Mouse (Mus musculus) T-helper 17 cell (primary cell): Measurements from ENCODE around the gene Phc2.

ENCODE experiments used
- in situ Hi-C, 2 experiments: fragments of 300-600 bp; cut with MboI, MseI; formaldehyde crosslinking; loops; 1 replicate in 1 of 2; 2 replicates in 1 of 2; pipeline ENCODE4 v1.15.1; 2025; ENCODE audit warnings: high pct_unique_total_duplicates in 2 of 2

The Phc2 gene

GRCm38 (mm10) chr4:128654505-128655381 lies at the start of gene Phc2:
Gene Phc2, plus strand, starts transcription at chr4:128654702.
- in situ Hi-C loops = no loop called here

GRCm38 (mm10) chr4:128606586-128606985 lies 47.9 kb upstream of the Phc2 start:
- in situ Hi-C loops = no loop called here

DNA sequence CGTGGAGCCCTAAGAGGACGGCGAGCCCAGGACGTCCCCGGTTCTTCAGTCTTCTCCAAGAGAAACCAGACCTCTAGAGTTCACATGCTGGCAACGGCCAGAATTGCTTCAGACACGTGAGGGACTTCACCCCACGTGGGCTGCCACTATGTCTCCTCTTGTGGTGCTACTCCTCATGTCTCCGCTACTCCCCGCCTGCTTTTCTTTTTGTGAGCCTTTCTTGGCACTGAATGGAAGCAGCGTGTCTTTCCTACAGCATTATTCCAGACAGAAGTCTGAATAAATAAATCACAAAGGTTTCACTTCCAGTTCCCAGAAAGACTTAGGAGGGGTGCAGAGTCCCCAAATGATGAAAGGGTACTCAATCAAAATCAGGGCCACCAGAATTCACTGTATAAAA lies 46.8 kb upstream of the Phc2 start:
- in situ Hi-C loops = no loop called here

- in situ Hi-C loops = no loop called here
Measured at GRCm38 (mm10) chr4:128609276-128609924, 45.1 kb upstream of the Phc2 start.

- in situ Hi-C loops = loop anchor here (5.0 to 10.0 kb wide), 4 partner anchors 102 to 245 kb away; no protein-coding TSS in a partner anchor
Measured at GRCm38 (mm10) chr4:128609925-128610402, 44.5 kb upstream of the Phc2 start, which contains the start of gene Zscan20. Gene Zscan20, minus strand, starts transcription at chr4:128610098.

DNA sequence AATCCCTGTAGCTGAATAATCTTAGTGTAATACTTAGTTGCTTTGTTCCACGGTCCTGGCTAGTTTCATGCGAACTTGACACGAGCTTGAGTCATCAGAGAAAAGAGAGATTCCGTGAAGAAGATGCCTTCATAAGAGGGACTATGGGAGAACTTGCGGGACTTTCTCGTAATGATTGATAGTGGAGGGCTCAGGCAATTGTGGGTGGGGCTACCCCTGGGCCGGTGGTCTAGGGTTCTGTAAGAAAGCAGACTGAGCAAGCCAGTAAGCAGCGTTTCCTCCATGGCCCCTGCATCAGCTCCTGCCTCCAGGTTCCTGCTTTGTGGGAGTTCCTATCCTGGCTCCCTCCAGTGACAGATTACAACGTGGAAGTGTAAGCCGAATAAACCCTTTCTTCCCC lies 43.8 kb upstream of the Phc2 start:
- in situ Hi-C loops = loop anchor here (5.0 to 10.0 kb wide), 4 partner anchors 102 to 244 kb away; no protein-coding TSS in a partner anchor

DNA sequence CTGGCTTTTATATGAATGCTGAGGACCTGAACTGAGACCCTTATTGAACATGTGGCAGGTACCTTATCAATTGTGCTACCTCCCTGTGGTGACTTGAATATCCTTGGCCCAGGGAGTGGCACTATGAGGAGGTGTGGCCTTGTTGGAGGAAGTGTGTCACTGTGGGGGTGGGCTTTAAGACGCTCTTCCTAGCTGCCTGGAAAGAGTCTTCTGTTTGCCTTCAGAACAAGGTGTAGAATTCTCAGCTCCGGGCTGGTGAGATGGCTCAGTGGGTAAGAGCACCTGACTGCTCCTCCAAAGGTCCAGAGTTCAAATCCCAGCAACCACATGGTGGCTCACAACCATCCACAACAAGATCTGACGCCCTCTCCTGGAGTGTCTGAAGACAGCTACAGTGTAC lies 42.8 kb upstream of the Phc2 start:
- in situ Hi-C loops = loop anchor here (5.0 to 10.0 kb wide), 4 partner anchors 101 to 243 kb away; no protein-coding TSS in a partner anchor

- in situ Hi-C loops = loop anchor here (5.0 to 10.0 kb wide), 4 partner anchors 99 to 241 kb away; no protein-coding TSS in a partner anchor
Measured at GRCm38 (mm10) chr4:128613326-128613725, 41.2 kb upstream of the Phc2 start.

- in situ Hi-C loops = loop anchor here (10.0 kb wide), 2 partner anchors 159 to 239 kb away; no protein-coding TSS in a partner anchor
Measured at GRCm38 (mm10) chr4:128615761-128616160, 38.7 kb upstream of the Phc2 start.

GRCm38 (mm10) chr4:128617363-128618120 lies 37.0 kb upstream of the Phc2 start:
- in situ Hi-C loops = loop anchor here (10.0 kb wide), 2 partner anchors 157 to 237 kb away; no protein-coding TSS in a partner anchor

DNA sequence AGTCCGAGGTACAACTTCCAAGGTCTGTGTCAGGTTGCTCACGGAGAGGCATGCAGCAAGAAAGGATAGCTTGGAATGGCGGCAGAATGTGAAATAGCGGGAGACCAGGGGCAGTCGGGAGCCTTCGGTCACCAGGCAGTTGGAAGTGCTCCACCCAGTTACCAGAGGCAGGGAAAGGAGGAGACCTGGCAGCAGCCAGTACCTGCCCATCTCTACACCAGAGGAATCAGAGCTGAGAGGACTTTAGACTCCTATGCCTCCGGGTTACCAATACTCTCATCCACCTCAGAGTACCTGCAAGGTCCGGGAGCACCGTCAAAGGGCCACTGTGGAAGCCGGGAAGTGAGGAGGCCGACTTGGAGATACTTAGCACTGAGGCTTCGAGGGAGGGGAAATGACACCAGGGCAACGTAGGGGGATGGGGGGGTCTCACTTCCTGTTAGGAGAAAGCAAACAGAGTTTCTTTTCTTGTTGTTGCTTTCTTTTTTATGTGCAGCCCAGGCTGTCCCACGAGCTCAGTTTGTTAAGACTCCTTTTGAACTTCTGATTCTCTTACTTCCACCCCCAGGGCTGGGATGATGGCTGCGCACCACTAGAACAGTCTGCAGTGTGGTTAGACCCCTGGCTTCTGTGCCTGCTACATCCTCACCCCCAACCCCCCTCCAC lies 36.1 kb upstream of the Phc2 start, which contains the start of gene Tlr12:
Gene Tlr12 (minus strand): TSS at position 374 of the 666 bp plus-strand sequence.
- in situ Hi-C loops = loop anchor here (10.0 kb wide), 2 partner anchors 156 to 236 kb away; no protein-coding TSS in a partner anchor

GRCm38 (mm10) chr4:128618963-128619362 lies 35.5 kb upstream of the Phc2 start:
- in situ Hi-C loops = loop anchor here (10.0 kb wide), 2 partner anchors 156 to 236 kb away; no protein-coding TSS in a partner anchor

DNA sequence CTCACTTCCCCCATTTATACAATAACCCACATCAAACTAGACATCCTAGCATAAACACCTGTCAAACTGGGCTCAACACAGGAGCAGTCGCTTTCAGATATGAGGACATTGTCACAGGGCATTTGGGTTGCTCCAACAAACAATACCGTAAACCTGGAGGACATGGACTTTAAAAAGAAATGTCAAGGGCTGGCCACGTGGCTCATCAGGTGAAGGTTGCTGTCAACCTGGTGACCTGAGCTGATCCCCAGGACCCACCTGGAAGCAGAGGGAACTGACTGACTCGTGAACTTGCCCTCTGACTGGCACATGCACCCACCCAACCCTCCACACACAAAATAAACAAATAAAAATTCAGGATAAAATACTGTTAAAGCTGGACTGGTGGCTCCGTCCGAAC lies 33.9 kb upstream of the Phc2 start:
- in situ Hi-C loops = no loop called here

- in situ Hi-C loops = no loop called here
Measured at GRCm38 (mm10) chr4:128621109-128621508, 33.4 kb upstream of the Phc2 start.

DNA sequence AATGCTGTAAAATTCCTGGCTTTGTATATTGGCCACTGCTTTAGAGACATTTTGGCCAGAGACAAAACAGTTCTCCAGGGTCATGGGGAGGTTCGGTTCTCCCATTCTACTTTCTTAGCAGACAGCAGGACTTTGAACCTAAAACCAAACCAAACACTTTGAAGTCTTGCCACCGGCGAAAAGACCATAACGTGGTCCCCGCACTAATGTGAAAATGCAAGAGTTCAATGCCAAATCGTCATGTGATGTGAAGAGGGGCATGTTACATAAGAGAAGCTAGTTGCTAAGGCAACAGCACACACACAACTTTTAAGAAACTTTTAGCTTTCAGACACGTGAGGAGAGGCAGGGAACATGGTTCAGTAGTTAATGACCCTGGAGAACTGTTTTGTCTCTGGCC lies 19.1 kb upstream of the Phc2 start:
- in situ Hi-C loops = no loop called here

- in situ Hi-C loops = no loop called here
Measured at GRCm38 (mm10) chr4:128635894-128636585, 18.5 kb upstream of the Phc2 start.

- in situ Hi-C loops = no loop called here
Measured at GRCm38 (mm10) chr4:128637250-128637649, 17.3 kb upstream of the Phc2 start.

- in situ Hi-C loops = no loop called here
Measured at GRCm38 (mm10) chr4:128638265-128638923, 16.1 kb upstream of the Phc2 start.
